Mouse (Mus musculus): Measurements from ENCODE around the gene Ppil1.

The Ppil1 gene

DNA sequence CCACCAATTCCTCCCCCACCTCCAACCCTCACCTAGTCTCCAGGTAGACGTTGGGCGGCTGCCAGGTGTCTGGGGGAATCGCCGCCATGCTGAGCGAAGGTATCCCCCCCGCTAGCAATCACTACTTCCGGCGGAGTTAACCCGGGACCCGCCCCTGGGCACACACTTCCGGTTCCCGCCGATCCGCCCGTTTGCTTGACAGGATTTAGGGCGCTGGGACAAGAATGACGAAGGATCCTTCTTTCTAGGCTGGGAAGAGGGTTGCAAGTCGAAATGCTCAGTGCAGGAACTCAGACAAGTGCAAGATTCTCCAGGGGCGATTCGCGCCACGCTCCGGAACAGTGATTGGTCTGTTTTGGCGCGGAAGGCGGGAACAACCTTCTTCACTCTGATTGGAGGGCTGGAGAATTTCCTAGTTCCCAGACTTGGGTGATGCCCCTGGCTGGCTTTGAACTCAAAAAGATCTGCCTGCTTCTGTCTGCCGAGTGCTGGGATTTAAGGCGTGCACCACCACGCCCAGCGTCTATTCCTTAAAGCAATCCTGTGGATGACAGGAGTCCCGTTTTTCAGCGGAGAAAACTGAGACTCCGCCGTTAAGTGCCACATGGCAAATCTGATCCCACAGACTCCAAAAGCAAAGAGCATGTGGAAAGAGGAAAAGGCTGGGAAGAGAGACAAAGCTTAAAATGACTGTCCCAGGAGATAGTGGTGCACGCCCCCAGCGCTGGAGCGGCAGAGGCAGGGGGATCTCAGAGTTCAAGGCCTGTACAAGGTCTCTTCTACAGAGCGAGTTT, at the start of gene Ppil1:
TSS of gene Ppil1 (minus strand) at position 347 of the 794 bp plus-strand sequence.
- peak; percentile 74 to 81 for DNase-seq (ENCODE audit: low spot score in 2 of 2)

DNA sequence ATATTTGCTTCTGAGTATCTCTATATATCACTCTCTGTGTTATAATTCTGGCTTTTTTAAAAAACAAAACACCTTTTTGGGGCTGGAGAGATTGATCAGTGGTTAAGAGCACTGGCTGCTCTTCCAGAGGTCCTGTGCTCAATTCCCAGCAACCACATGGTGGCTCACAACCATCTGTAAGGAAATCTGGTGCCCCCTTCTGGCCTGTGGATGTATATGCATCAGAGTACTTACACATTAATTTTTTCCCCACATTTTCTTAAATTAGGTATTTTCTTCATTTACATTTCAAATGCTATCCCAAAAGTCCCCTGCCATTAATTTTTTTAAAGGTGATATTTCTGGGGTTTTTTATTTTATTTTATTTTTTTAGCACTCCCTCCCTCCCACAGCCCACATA, 49.3 kb upstream of the Ppil1 start:
- no peak for DNase-seq (ENCODE audit: low spot score in 2 of 2)

DNA sequence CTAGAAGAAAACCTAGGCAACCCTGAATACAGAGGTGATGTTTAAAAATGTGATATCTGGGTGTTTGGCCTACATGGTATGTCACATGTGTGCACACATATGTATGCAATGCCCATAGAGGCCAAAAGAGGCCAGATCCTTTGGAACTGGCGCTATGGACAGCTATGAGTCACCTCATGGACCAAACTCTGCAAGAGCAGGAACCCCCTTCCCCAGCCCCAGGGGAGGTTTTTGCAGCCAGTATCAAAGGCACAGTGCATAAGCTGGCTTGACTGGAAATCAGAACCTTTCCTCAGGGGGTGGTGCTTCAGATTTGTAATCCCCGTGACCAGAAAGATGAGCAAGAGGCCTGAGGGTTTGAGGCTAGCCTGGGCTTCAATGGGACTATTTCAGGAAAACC, 48.1 kb upstream of the Ppil1 start:
- DNase-seq (ENCODE audit: low spot score in 2 of 2) = no peak

DNA sequence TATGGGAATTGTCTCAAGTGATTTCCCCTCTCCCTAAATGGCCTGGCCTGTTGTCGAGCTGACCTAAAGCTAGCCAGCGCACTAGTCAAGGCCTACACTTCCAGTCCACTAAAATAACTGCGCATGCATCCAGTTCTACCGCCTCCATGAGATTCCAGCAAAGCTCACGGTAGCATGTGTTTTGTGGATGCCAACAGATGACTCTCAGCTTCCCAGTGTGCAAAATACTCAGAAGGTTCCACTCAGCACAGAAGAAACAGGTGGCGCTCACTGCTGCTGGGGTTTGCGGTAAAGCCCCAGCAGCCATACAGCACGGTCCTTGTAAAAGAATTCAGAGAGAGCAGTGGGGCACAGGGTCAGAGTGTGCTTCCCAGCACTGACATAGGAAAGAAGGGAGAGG, 47.6 kb upstream of the Ppil1 start:
- no peak for DNase-seq (ENCODE audit: low spot score in 2 of 2)

DNA sequence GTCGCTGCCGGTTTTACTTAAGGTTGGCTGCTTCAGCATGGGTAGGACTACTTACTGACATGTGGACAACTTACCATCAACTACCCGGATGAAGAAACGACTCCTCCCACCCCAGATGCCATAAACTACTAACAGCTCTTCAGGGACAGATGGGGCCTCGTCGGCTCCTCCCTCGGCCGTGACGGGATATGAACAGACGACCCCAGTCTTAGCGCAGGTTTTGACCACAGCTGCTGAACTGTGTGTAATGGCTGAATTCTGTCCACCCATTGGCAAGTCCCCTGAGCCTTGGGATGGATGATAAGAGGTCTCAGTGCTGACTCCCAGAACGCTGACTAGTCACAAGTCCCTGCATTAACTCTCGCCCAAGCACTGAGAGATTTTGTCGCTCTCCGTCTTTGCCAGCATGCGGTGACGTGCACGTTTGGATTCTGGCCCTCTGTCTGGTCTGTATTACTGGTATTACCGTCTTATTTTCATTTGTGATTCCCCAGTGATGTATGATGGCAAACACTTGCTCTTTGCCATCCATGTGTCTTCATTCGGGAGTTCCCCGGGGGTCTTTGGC, 46.2 kb upstream of the Ppil1 start:
- no peak for DNase-seq (ENCODE audit: low spot score in 2 of 2)

DNA sequence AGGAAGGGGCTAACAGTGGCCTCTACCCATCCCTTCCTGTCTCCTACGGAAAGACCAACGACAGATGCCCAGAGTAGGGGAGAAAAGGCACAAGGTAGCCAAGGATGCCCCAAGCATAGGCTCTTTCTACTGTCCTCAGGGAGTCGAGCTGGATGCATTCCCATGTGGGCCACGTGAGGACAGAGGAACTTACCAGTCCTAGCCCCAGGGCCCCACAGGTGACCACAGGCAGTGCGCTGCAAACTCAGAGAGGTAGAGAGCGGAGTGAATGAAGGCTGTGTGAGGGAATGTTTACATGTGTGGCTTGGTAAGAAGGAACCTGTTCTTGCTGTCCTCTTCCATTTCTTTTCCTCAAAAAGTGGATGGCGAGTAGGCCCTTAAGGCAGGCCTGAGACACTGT, 41.9 kb upstream of the Ppil1 start:
- DNase-seq (ENCODE audit: low spot score in 2 of 2) = no peak

DNA sequence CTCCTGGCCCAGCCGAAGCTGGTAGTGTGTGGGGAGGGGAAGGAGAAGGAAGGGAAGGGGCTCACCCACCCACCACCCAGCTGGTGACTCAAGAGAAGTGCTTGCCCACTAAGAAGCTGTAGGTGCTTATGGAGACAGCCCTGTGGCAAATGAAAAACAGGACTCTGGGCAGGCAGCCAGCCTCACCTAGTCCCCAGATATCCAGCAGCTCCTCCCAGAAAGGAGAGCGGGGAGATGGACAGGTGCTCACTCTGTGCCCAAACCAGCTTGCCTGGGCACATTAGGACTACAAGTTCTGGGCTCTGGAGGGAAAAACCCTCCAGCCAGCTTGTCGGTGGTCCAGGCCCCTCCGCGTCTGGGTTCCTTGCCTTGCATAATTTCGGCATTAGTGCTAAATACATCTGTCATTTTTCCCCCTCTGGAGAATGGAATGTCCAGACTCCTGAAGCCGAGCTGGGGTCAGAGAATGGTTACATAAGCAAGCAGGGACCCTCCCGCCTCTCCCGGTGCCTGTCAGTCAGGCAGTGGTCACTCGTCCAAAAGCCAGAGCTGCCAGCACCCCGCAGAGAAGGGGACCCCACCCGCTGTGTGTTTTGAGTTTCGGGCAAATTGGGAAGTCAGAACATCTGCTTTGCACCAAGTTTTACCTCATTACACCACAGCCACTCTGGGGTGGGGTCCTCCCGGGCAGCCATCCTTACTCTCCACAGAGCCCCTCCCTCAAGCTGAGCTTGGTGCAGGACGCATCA, 41.2 kb upstream of the Ppil1 start:
- no peak for DNase-seq (ENCODE audit: low spot score in 2 of 2)

DNA sequence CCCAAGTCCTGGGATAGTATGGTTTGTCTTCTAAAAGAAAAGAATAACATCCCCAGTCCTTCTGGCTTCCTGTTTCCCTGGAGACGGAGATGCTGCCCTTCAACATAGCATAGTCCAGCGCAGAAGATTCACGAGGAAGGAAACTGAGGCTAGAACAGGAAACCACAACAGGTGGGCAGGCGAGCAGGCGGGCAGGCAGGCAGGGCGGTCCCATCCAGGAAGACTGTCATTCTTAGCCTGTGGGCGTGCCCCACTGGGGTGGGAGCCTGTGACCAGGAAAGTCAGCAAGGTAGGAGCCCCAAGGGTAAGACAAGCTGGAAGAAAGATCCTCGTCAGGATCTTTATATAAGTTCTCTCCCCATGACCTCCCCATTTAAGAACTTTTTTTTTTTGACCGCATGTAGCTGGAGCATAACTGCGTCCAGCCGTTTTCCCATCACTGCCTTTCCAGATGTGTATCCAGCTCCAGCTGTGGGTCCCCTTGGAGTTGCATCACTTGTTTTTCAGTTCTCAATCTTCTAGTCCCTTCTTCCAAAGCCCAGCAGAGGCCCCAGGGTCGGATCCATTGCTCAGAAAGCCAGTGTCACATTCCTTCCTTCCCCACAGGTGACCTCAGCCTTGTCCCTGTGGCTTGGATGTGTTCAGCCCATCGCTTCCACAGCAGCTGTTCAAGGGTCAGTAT, 40.5 kb upstream of the Ppil1 start:
- peak; percentile 39 to 40 for DNase-seq (ENCODE audit: low spot score in 2 of 2)

DNA sequence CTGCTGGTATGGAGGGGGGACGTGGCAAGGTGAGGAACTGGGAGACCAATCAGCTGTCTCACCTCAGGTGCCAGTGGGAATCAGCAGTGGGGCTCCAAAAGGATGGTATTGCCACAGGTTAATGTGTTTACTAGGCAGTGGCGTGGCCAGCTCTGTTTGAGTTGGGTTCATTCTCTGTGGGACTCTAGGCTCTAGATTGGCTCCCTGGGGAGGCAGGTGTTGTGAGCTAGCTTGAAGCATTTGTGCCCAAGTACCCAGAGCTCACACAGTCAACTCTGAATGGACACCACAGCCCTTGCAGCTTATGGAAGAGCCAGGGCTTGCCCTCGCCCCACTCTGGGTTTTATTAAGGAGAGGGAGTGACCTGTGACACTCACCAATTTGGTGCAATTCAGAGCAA, 39.9 kb upstream of the Ppil1 start:
- DNase-seq (ENCODE audit: low spot score in 2 of 2) = no peak

DNA sequence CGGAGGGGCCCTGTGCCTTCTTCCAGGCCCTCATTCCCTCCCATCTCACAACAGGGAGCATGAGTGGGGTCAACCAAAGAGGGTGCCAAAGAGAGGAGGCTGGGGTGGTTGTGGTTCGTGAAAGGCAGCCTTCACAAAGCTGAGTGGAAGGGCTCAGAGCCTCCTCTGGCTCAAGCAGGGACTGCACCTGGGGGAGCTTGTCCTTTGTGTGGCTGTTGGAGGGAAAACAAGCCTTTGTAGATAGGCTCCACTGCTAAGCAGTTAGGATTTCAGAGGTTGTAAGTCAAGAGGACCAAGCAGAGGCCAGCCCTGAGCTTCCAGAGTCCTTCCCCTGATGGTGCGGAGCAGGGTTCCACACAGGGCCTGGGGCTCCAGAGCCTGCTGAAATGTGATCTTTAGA, 39.1 kb upstream of the Ppil1 start:
- DNase-seq (ENCODE audit: low spot score in 2 of 2) = peak in 1 of 2 experiments; percentile 52

DNA sequence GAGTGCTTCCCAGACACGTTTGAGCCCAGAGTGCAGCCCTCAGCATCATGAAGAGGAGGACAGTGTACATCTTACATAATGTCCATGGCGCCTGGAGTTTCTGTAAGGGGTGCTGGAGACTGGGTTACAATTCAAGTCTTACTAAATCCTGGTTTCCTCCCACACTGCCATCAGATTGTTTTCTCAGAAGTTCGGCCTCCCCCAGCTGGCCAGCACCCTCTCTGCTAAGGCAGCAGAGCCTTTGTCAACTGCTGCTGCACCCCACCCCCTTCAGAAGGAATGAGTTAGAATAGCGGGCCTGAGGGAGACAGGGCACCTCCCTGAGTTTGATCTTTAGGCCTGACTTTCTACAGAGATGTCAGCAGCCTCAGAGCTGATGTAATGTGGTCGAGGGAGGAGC, 38.2 kb upstream of the Ppil1 start:
- DNase-seq (ENCODE audit: low spot score in 2 of 2) = no peak

DNA sequence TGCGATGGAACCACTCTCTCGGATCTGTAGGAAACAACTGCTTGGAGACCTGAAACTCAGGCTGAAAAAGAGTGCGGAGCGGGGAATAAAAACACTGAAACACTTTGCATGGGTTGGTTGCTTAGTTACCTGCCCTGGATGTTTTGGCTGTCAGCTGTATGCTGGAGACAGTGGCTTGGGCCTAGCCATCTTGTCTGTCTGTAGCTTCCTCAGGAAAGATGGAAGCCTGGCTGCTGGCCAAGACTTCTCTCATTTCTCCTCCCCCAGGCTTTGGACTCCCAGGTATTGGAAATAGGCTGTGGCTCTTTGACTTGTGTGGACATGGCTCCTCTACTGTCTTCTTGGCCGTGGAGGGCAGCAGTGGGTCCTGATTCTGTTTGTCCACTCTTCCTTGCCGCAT, 37.4 kb upstream of the Ppil1 start:
- no peak for DNase-seq (ENCODE audit: low spot score in 2 of 2)

DNA sequence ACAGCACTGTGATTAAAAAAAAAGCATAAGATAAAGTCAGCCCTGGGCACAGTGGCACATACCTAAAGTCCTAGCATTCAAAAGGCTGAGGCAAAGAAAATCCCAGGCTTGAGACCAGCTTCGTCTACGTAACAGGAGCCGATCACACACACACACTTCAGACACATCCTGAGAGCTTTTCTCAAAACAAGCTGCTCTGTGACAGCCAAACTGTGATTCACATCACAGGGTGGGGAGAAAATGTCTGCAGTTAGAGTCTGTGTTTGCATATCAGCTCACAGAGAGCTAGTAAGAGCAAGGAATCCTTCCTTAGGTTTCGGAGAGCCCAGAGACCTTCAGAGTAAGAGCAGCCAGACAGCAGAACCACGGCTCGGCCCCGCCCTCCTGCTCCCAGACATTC, 36.9 kb upstream of the Ppil1 start:
- no peak for DNase-seq (ENCODE audit: low spot score in 2 of 2)

DNA sequence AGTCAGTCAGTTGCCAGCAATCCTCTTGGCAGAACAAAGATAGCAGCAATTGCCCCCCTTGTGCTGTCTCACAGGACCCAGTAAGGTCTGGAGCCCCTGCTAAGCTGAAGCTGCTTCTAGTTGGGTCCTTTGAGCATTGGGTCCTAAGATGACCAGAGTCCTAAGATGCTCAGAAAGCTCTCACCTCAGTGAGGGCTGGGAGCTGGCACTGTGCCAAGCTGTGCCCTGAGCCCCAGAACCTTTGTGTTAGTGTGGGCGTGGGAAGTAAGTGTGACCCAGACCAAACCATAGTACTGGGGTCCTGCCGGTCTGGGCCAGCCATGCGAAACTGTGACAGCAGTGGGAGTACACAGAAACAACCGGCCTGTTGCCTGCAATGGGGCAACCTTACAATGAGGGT, 35.3 kb upstream of the Ppil1 start:
- DNase-seq (ENCODE audit: low spot score in 2 of 2) = no peak

DNA sequence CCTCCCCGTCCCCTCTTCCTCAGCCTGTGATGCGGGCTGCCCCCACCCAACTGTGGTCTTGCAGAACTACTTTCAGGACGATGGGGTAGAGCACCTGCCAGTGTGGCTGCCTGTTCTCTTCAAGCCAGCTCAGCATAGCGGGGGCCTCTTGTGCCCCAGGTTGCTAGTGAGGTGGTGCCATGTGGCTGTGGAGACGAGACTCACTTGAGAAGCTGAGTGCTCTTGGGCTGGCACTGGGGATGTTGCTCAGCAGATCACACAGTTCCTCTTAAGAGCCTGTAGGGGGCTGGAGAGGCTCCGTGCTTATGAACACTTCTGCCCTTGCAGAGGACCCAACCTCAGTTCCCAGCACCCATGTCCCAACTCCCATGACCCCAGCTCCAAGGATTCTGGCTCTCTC, 33.8 kb upstream of the Ppil1 start:
- DNase-seq (ENCODE audit: low spot score in 2 of 2) = no peak

DNA sequence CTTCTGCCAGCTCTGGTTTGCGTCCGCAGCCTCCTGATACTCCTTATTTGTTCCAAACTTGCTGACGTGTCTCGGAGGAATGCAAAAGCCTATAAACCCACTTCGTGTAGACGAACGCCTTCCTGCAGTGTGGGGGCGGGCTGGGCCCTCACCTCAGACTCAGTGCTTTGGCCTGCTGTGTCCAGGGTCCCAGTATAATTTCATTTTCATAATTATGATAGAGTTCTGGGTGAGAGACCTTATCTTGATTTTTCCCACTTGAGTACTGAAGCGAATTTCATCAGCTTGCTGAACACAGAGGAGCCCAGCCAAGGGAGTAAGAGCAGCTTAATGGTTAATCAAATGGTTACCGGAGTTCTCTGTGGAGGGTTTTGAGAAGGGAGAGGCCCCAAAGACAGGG, 33.3 kb upstream of the Ppil1 start:
- no peak for DNase-seq (ENCODE audit: low spot score in 2 of 2)

DNA sequence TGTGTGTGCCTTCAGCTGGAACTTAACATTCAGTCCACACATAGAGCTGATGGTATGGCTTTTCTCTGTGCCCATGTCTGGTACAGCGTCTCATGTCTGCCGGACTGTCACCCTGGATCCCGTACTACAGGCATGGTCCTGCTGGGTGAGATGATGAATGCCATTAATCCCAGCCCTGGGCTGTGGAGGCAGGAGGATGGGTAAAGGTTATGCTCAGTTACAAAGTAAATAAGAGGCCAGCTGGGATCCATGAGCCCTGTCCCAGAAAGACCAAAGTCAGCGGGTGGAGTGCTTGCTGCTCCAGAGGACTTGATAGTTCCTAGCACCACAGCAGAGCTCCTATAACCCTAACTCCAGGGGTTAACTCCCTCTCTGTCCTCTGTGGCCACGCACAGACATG, 31.8 kb upstream of the Ppil1 start:
- DNase-seq (ENCODE audit: low spot score in 2 of 2) = no peak

DNA sequence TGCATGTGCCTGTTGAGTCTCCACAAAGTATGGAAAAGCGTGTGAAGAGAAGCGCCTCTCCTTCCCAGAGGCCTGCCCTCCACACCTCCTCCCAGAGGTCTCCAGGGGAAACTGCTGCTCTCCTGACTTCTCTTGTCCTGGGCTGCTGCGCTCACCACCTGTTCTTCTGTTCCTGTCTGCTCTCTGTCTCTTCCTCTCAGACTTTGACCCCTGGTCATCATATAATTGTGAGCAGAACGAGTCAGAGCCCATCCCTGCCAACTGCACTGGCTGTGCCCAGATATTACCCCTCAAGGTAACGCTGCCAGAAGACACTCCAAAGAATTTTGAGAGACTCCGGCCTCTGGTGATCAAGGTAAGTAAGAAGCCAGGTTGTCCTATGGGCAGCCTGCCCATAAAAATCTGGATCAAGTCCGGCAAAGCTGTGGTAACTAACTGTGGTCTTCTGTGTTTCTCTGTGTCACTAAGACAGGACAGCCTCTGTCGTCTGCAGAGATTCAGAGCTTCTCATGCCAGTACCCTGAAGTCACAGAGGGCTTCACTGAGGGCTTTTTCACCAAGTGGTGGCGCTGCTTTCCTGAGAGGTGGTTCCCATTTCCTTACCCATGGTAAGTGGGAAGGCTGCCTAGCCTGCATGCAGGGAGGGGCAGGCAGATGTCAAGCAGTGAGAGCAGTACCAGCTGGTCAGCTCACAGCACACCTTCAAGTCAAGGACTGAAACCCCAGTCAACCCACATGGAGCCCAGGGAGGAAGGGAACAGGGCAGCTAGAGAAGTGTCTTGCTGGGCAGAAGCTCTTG, 30.0 kb upstream of the Ppil1 start:
- DNase-seq (ENCODE audit: low spot score in 2 of 2) = no peak

DNA sequence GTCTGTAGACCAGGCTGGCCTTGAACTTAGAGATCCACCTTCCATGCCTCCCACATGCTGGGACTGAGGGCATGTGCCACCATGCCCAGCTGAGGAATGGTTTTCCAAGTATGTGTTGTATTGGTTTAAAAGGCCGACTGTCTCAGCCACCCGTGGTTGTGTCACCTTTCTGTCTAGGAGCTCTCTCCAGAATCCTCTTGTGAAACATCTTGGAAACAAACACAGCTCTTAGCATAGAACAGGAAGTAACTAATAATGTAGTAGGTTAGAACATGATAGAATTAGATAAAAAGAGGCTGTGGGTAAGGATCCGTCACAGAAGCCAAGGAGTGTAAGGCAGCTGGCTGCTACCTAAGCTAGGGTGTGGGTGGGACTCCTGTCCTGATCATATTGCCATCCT, 29.0 kb upstream of the Ppil1 start:
- DNase-seq (ENCODE audit: low spot score in 2 of 2) = no peak

DNA sequence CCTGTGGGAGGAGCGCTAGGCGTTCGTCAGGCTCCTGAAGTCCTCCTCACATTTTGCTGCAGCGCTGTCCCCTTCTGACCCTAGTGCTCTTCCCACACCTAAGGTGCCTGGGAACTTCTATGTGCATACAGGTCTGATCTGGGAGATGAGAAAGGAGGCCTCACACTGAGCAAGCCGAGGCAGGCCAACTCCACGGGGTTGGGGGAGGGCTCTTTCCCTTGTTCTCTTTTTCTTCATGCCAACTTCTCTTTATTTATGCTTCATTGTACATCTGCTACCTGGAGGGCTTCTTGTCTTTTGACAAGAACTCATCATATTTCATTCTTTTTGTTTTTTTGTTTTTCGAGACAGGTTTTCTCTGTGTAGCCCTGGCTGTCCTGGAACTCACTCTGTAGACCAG, 27.8 kb upstream of the Ppil1 start:
- no peak for DNase-seq (ENCODE audit: low spot score in 2 of 2)

DNA sequence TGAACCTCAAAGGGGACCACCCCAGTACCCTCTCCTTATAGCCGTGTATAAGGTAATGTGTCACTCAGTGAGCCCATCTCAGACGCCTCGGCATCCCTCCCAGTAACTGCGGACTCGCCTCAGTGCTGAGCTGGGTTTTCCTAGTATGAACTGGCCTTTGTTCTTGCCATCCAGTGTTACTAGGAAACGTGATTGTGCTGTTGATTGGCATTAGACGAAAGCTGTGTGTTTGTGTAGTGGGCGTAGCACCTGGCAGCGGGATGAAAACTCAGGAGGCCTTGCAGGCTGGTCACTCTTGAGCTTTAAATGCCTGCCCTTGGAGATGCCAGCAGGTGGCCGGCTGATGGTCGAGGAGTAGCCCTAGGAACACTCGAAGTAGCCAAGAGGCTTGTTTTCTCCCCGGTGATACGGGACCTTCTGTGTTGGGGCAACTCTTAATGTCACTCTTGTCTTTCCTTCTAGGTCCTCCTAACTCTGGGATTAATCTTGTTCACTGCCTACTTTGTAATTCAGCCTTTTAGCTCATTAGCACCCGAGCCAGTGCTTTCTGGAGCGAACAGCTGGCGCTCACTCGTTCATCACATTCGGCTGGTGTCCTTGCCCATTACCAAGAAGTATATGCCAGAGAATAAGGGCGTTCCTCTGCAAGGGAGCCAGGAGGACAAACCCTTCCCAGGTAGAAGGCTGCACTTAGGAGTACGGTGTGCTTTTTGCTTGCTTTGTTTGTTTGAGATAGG, 18.4 kb upstream of the Ppil1 start:
- no peak for DNase-seq (ENCODE audit: low spot score in 2 of 2)

Data from thymus, postnatal 10 days (tissue).